Comparison of ENCODE assay signal across 8 mouse cellular contexts in genomic region chr2:30469009-30469408, GRCm38 (mm10). TPM values are rescaled to one million over a fixed set of nuclear protein-coding genes. Genes with fewer than 3 reads are reported as not detected.
DNase-seq lines count a peak whose midpoint lies in the region; ATAC-seq lines count a peak whose summit lies in the region.

No protein-coding gene starts in this region.

- peaks cover 9% of the 10 kb centered on the region for H3K27me3 ChIP-seq in heart, embryonic 10.5 days (ENCODE audit: insufficient read depth, poor library complexity, severe bottlenecking)
- no peaks in the 10 kb centered on the region for H3K27me3 ChIP-seq in embryonic facial prominence, embryonic 11.5 days (ENCODE audit: control insufficient read depth, insufficient read depth, low read length)
- H3K27me3 ChIP-seq in hindbrain, embryonic 11.5 days (ENCODE audit: control insufficient read depth, insufficient read depth, low read length): 0 out of 2 replicates have a peak, but pooled peaks cover 2% of the 10 kb centered on the region
- H3K27me3 ChIP-seq in midbrain, embryonic 11.5 days (ENCODE audit: control insufficient read depth, insufficient read depth, low read length): peaks cover 7% of the 10 kb centered on the region; the same call in 1 of the 2 replicates

- no peak for ATAC-seq in embryonic facial prominence, embryonic 11.5 days (replicated peaks; ENCODE audit: insufficient number of reproducible peaks, low FRiP score, low TSS enrichment, low read depth)
- ATAC-seq in hindbrain, embryonic 11.5 days (ENCODE audit: low FRiP score): no peak
- no peak for ATAC-seq in midbrain, embryonic 11.5 days (ENCODE audit: low FRiP score)

- 52% methylated on average over 6 of the region's 6 CpGs for WGBS in heart, embryonic 10.5 days
- WGBS in embryonic facial prominence, embryonic 11.5 days: 50% methylated on average over 6 of the region's 6 CpGs
- WGBS in hindbrain, embryonic 11.5 days: 51% methylated on average over 6 of the region's 6 CpGs
- 45% methylated on average over 6 of the region's 6 CpGs for WGBS in midbrain, embryonic 11.5 days

- no peaks in the 10 kb centered on the region for H3K36me3 ChIP-seq in heart, embryonic 10.5 days
- H3K36me3 ChIP-seq in embryonic facial prominence, embryonic 11.5 days (replicated peaks; ENCODE audit: control insufficient read depth, insufficient read depth, low read depth, low read length): no peaks in the 10 kb centered on the region
- H3K36me3 ChIP-seq in hindbrain, embryonic 11.5 days (ENCODE audit: control insufficient read depth, insufficient read depth, low read length): no peaks in the 10 kb centered on the region
- H3K36me3 ChIP-seq in midbrain, embryonic 11.5 days (ENCODE audit: control insufficient read depth, insufficient read depth, low read length): no peaks in the 10 kb centered on the region

- H3K4me2 ChIP-seq in embryonic facial prominence, embryonic 11.5 days (ENCODE audit: low read depth, low read length): no peak overlapping the region; the same call in 1 of the 2 replicates
- 0 out of 2 replicates have a peak overlapping the region, but pooled peaks have one; percentile 93 for H3K4me2 ChIP-seq in hindbrain, embryonic 11.5 days (replicated peaks; ENCODE audit: low read depth, low read length)
- no peak overlapping the region; the same call in 1 of the 2 replicates for H3K4me2 ChIP-seq in midbrain, embryonic 11.5 days

- no peak for DNase-seq in heart, embryonic 10.5 days (ENCODE audit: low spot score)
- DNase-seq in heart, adult 18-20 months: no peak
- DNase-seq in embryonic facial prominence, embryonic 11.5 days (ENCODE audit: low spot score): no peak
- no peak for DNase-seq in hindbrain, embryonic 11.5 days (ENCODE audit: low spot score)
- no peak for DNase-seq in midbrain, embryonic 11.5 days (ENCODE audit: low spot score, missing footprints)
- no peak for DNase-seq in right cerebral cortex, adult 18-20 months
- no peak for DNase-seq in thymus, postnatal 10 days (ENCODE audit: low spot score in 2 of 2)
- no peak for DNase-seq in spleen, adult 12 weeks (ENCODE audit: low spot score)

- H3K27ac ChIP-seq in heart, embryonic 10.5 days: peak overlapping the region; percentile 97
- H3K27ac ChIP-seq in embryonic facial prominence, embryonic 11.5 days (replicated peaks; ENCODE audit: low read depth, low read length): no peak overlapping the region
- H3K27ac ChIP-seq in hindbrain, embryonic 11.5 days (ENCODE audit: low read depth, low read length): no peak overlapping the region
- no peak overlapping the region for H3K27ac ChIP-seq in midbrain, embryonic 11.5 days (ENCODE audit: low read depth, low read length)

- peak overlapping the region; percentile 69 for H3K9ac ChIP-seq in embryonic facial prominence, embryonic 11.5 days (replicated peaks; ENCODE audit: low read length)
- H3K9ac ChIP-seq in hindbrain, embryonic 11.5 days (ENCODE audit: low read depth, low read length): no peak overlapping the region; the same call in 1 of the 2 replicates
- H3K9ac ChIP-seq in midbrain, embryonic 11.5 days (ENCODE audit: low read length): peak overlapping the region; percentile 77; the same call in 1 of the 2 replicates

- H3K4me1 ChIP-seq in heart, embryonic 10.5 days: peaks cover 81% of the 10 kb centered on the region
- H3K4me1 ChIP-seq in embryonic facial prominence, embryonic 11.5 days (ENCODE audit: control insufficient read depth, insufficient read depth, low read length): peaks cover 5% of the 10 kb centered on the region; the same call in 1 of the 2 replicates
- H3K4me1 ChIP-seq in hindbrain, embryonic 11.5 days (replicated peaks; ENCODE audit: control insufficient read depth, insufficient read depth, low read length): peaks cover 9% of the 10 kb centered on the region
- H3K4me1 ChIP-seq in midbrain, embryonic 11.5 days (ENCODE audit: control insufficient read depth, insufficient read depth, low read length): peaks cover 19% of the 10 kb centered on the region

- peak overlapping the region; percentile 81; the same call in 1 of the 2 replicates for H3K4me3 ChIP-seq in heart, embryonic 10.5 days
- no peak overlapping the region for H3K4me3 ChIP-seq in embryonic facial prominence, embryonic 11.5 days (ENCODE audit: low read depth, low read length)
- no peak overlapping the region for H3K4me3 ChIP-seq in hindbrain, embryonic 11.5 days (ENCODE audit: low read depth, low read length)
- H3K4me3 ChIP-seq in midbrain, embryonic 11.5 days (ENCODE audit: low read depth, low read length): no peak overlapping the region

- H3K9me3 ChIP-seq in heart, embryonic 10.5 days: no peaks in the 10 kb centered on the region
- H3K9me3 ChIP-seq in embryonic facial prominence, embryonic 11.5 days (replicated peaks; ENCODE audit: control insufficient read depth, low read length): no peaks in the 10 kb centered on the region
- no peaks in the 10 kb centered on the region for H3K9me3 ChIP-seq in hindbrain, embryonic 11.5 days (ENCODE audit: control insufficient read depth, low read length)
- no peaks in the 10 kb centered on the region for H3K9me3 ChIP-seq in midbrain, embryonic 11.5 days (ENCODE audit: control insufficient read depth, low read length)

RNA-seq across cellular contexts. Expression of gene Ier5l, which starts 5.0 kb away (rescaled TPM):
- 1.00 and 2.2 TPM in 2 replicates for polyA plus RNA-seq in heart, embryonic 10.5 days (2016; fragmentation: Nextera tagmentation; extraction: Ambion mirVana)
- 1 to 10 TPM; 2.6 to 3.2 TPM for total RNA-seq in heart, adult 18-20 months (2021)
- polyA plus RNA-seq in embryonic facial prominence, embryonic 11.5 days (2014; fragmentation: Nextera tagmentation; extraction: Ambion mirVana): 6.6 and 12.6 TPM in 2 replicates
- 6.3 and 6.8 TPM in 2 replicates for polyA plus RNA-seq in hindbrain, embryonic 11.5 days (2014; fragmentation: Nextera tagmentation; extraction: Ambion mirVana)
- polyA plus RNA-seq in midbrain, embryonic 11.5 days (2014; fragmentation: Nextera tagmentation; extraction: Ambion mirVana): 4.9 and 5.0 TPM in 2 replicates

RNA-seq across cellular contexts. Expression of gene Ptpa, which starts 53.2 kb away (rescaled TPM):
- polyA plus RNA-seq in heart, embryonic 10.5 days (2016; fragmentation: Nextera tagmentation; extraction: Ambion mirVana): 129 and 140 TPM in 2 replicates
- 10 to 100 TPM; 81.6 to 96.7 TPM for total RNA-seq in heart, adult 18-20 months (2021)
- polyA plus RNA-seq in embryonic facial prominence, embryonic 11.5 days (2014; fragmentation: Nextera tagmentation; extraction: Ambion mirVana): 53.7 and 62.4 TPM in 2 replicates
- 55.4 and 62.8 TPM in 2 replicates for polyA plus RNA-seq in hindbrain, embryonic 11.5 days (2014; fragmentation: Nextera tagmentation; extraction: Ambion mirVana)
- 50.7 and 54.3 TPM in 2 replicates for polyA plus RNA-seq in midbrain, embryonic 11.5 days (2014; fragmentation: Nextera tagmentation; extraction: Ambion mirVana)

RNA-seq across cellular contexts. Expression of gene Crat, which starts 53.4 kb away (rescaled TPM):
- polyA plus RNA-seq in heart, embryonic 10.5 days (2016; fragmentation: Nextera tagmentation; extraction: Ambion mirVana): 36.1 and 55.2 TPM in 2 replicates
- total RNA-seq in heart, adult 18-20 months (2021): 100 to 1,000 TPM; 507 to 509 TPM
- 24.0 and 29.6 TPM in 2 replicates for polyA plus RNA-seq in embryonic facial prominence, embryonic 11.5 days (2014; fragmentation: Nextera tagmentation; extraction: Ambion mirVana)
- polyA plus RNA-seq in hindbrain, embryonic 11.5 days (2014; fragmentation: Nextera tagmentation; extraction: Ambion mirVana): 21.5 and 27.5 TPM in 2 replicates
- 23.7 and 24.2 TPM in 2 replicates for polyA plus RNA-seq in midbrain, embryonic 11.5 days (2014; fragmentation: Nextera tagmentation; extraction: Ambion mirVana)
